Mouse (Mus musculus) embryonic facial prominence, embryonic 15.5 days (tissue): ENCODE results near the gene Col4a4. TPM values are rescaled to one million over a fixed set of nuclear protein-coding genes. Genes with fewer than 3 reads are reported as not detected.

Source experiments
- ATAC-seq: fragments of 200-750 bp; cut with Nextera tagmentation; 2 replicates; pipeline ENCODE4 v1.8.0; 2017; ENCODE audit warnings: low read depth, moderate TSS enrichment; ENCODE audit not compliant: insufficient number of reproducible peaks, low FRiP score, low TSS enrichment
- H3K27ac ChIP-seq: fragments of 300-500 bp; sonication (generic); replicated peaks from 2 replicates; pipeline ENCODE4 v1.5.1; 2015; ENCODE audit warnings: mild to moderate bottlenecking, inconsistent platforms
- H3K27me3 ChIP-seq: fragments of 300-500 bp; sonication (generic); 2 replicates; pipeline ENCODE4 v1.6.1; 2015; ENCODE audit warnings: inconsistent platforms
- H3K36me3 ChIP-seq: fragments of 300-500 bp; sonication (generic); 2 replicates; pipeline ENCODE4 v1.6.1; 2015; ENCODE audit warnings: mild to moderate bottlenecking, inconsistent platforms
- H3K4me1 ChIP-seq: fragments of 300-500 bp; sonication (generic); 2 replicates; pipeline ENCODE4 v1.6.1; 2015; ENCODE audit warnings: inconsistent platforms
- H3K4me2 ChIP-seq: fragments of 300-500 bp; sonication (generic); replicated peaks from 2 replicates; pipeline ENCODE4 v1.6.1; 2015; ENCODE audit warnings: mild to moderate bottlenecking, inconsistent platforms
- H3K4me3 ChIP-seq: fragments of 300-500 bp; sonication (generic); replicated peaks from 2 replicates; pipeline ENCODE4 v1.5.1; 2015; ENCODE audit warnings: mild to moderate bottlenecking, inconsistent platforms
- H3K9ac ChIP-seq: fragments of 300-500 bp; sonication (generic); 2 replicates; pipeline ENCODE4 v1.6.1; 2015; ENCODE audit warnings: inconsistent platforms
- H3K9me3 ChIP-seq: fragments of 300-500 bp; sonication (generic); replicated peaks from 2 replicates; pipeline ENCODE4 v1.6.1; 2016; ENCODE audit warnings: inconsistent platforms
- WGBS: fragments of 180-500 bp; shearing (Covaris S2); methylation state at CpG from one replicate; pipeline ENCODE4 v1.1.7; 2015; 5-methylcytosine and 5-hydroxymethylcytosine counted together
- polyA plus RNA-seq: library from polyadenylated mRNA; unstranded; fragments of >200 nt; fragmentation: Nextera tagmentation; extraction: Ambion mirVana; gene quantifications from 2 replicates; pipeline ENCODE4 v1.2.1, GENCODE M21; 2015

Col4a4 gene
- 0.09 and 0.14 TPM in 2 replicates for polyA plus RNA-seq

- H3K36me3 ChIP-seq: no peaks in the 10 kb centered on the region
- H3K9me3 ChIP-seq: no peaks in the 10 kb centered on the region
- H3K27me3 ChIP-seq: peaks cover 18% of the 10 kb centered on the region
- H3K27ac ChIP-seq: no peak within 1 kb of the TSS
- H3K9ac ChIP-seq: 0 out of 2 replicates have a peak within 1 kb of the TSS, but pooled peaks have one; percentile 3
- peak within 1 kb of the TSS; percentile 31 for H3K4me3 ChIP-seq
- peak within 1 kb of the TSS; percentile 54 for H3K4me2 ChIP-seq
- peaks cover 10% of the 10 kb centered on the region for H3K4me1 ChIP-seq
- 4% methylated on average over 34 of the region's 34 CpGs for WGBS
- ATAC-seq: no peak; the same call in 1 of the 2 replicates
Measured at GRCm38 (mm10) chr1:82586713-82587399, at the start of gene Col4a4, which contains the start of gene Col4a3. Gene Col4a4 (minus strand): TSS chr1:82586849. Gene Col4a3 (plus strand): TSS chr1:82586921.

DNA sequence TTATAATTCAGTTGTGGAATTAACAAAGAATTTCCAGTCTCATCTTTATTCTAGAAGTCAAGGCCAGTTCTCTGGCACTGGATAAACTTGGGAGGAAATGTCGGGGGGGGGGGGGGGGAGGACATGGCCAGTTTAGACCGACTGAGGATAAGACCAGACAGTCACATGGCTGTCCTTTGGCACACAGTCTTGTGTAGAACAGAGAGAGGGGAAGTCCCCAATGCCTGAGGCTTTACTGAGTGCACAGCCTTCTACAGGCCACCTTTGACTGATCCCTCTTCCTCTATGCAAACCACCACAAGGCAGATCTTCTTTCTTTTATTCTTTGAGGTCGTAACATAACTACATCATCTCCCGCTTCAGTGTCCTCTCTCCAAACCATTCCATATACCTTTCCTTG, 49.7 kb upstream of the Col4a4 start:
- Histone ChIP-seq H3K9me3 (no peaks in the 10 kb centered on the region), H3K4me2 (no peak overlapping the region), H3K9ac (no peak overlapping the region), H3K27me3 (no peaks in the 10 kb centered on the region), H3K4me3 (no peak overlapping the region), H3K36me3 (no peaks in the 10 kb centered on the region), H3K27ac (no peak overlapping the region), H3K4me1 (no peaks in the 10 kb centered on the region)
- ATAC-seq: no peak; the same call in 1 of the 2 replicates
- 71% methylated on average over 4 of the region's 4 CpGs for WGBS

DNA sequence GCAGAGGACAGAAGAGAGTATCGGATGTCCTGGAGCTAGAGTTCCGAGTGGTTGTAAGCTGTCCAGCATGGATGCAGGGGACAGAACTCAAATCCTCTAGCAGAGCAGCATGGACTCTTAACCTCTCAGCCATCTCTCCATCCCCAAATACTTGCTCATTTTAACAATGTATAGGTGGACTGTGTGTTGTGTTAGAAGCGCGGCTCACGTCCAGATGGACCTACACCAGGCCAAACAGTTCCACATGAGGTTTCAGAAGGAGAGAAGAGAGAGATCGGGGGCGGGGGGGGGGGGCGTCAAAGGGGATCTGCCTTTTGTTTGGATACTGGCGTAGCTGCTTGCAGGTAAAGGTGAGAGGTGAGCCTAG, 48.6 kb upstream of the Col4a4 start:
- ATAC-seq: no peak
- Histone ChIP-seq H3K9me3 (no peaks in the 10 kb centered on the region), H3K4me1 (no peaks in the 10 kb centered on the region), H3K27me3 (no peaks in the 10 kb centered on the region), H3K4me3 (no peak overlapping the region), H3K27ac (no peak overlapping the region), H3K4me2 (no peak overlapping the region), H3K36me3 (no peaks in the 10 kb centered on the region), H3K9ac (no peak overlapping the region)
- WGBS: 92% methylated on average over 9 of the region's 9 CpGs

DNA sequence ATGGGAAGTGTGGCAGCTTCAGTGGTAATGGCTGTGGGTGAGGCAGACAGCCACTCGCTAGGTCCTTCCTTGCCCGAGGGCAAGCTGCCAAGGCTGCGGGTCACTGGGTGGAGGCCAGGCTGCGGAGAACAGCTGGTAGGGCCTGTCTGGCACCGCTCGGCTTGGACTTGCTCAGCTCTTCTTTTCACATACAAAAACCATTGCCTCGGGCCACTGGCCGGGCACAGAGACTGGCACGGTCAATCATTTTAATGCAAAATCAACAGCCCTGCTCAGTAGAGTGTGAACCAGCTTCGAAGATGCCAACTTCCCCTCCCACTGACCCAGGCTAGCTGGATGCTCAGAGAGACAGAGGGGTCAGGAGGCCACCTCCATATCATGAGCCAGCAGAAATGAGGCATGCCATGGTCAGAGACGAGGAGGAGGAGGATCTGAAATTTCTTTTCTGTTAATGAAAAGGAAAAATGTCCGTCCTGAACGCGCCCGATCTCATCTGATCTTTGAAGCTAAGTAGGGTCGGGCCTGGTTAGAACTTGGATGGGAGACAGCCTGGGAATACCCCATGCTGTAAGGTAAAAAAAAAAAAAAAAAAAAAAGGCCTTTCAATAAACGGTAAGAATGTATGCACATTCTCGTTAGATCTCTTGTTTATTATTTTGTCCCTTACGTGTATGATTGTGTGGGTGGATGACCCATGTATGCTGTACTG, 48.0 kb upstream of the Col4a4 start:
- no peaks in the 10 kb centered on the region for H3K27me3 ChIP-seq
- no peak overlapping the region for H3K4me3 ChIP-seq
- WGBS: 67% methylated on average over 19 of the region's 19 CpGs
- H3K9me3 ChIP-seq: no peaks in the 10 kb centered on the region
- H3K4me1 ChIP-seq: no peaks in the 10 kb centered on the region
- H3K4me2 ChIP-seq: no peak overlapping the region
- no peaks in the 10 kb centered on the region for H3K36me3 ChIP-seq
- ATAC-seq: peak; percentile 43; the same call in 1 of the 2 replicates
- H3K27ac ChIP-seq: no peak overlapping the region
- no peak overlapping the region for H3K9ac ChIP-seq

DNA sequence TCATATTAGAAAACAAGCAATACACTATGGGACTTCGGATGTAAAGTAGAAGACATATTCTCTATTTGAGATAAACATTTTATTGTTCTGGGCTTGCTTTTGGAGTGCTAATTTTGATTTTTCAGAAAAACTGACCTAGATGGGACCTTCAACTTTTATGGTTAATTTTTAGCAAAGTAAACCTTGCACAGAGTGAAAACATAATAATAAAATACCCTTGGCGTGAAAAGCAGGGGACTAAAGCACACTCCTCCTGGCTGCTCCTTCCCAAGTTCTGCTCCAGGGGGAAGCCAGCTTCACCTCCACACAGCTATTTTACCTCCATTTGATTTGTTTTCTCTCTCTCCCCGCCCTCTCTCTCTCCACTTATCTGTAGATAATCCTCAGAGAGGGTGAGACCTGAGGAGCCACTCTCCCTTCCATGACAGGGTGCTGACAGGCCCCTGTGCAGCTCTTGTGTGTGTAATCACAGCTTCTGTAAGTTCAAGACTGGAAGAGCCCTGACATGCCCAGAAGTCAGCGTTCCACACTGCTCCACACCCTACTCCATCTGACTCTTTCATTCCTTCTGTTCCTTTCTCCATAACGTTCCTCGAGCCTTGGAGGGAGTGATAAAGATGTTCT, 44.6 kb upstream of the Col4a4 start:
- no peak for ATAC-seq
- Histone ChIP-seq H3K4me3 (no peak overlapping the region), H3K27me3 (no peaks in the 10 kb centered on the region), H3K36me3 (no peaks in the 10 kb centered on the region), H3K9me3 (no peaks in the 10 kb centered on the region), H3K4me1 (no peaks in the 10 kb centered on the region), H3K9ac (no peak overlapping the region), H3K4me2 (no peak overlapping the region), H3K27ac (no peak overlapping the region)
- WGBS: 65% methylated on average over 6 of the region's 6 CpGs

DNA sequence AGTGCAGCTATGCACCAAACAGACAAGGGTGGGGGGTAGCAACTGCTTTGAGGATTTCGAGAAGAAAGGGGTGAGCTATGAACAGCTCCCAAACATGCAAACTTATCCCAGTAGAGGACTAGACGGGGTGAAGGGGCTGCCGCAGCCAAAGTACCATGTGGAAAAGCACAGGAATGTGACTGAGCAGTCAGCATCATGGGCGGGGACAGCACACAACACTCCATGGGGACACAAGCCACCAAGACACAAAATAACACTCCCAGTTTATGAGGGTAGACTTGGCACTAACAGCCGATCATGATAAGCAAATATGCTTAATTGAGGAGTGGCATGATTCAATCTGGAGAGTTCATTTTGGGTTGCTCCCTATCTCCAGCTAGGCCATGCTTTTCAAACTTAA, 42.8 kb upstream of the Col4a4 start:
- Histone ChIP-seq H3K27ac (no peak overlapping the region), H3K4me2 (no peak overlapping the region), H3K4me1 (no peaks in the 10 kb centered on the region), H3K36me3 (no peaks in the 10 kb centered on the region), H3K27me3 (no peaks in the 10 kb centered on the region), H3K9me3 (no peaks in the 10 kb centered on the region), H3K9ac (no peak overlapping the region), H3K4me3 (no peak overlapping the region)
- ATAC-seq: no peak
- 75% methylated on average over 5 of the region's 5 CpGs for WGBS

GRCm38 (mm10) chr1:82627652-82628051, 41.0 kb upstream of the Col4a4 start:
- 79% methylated on average over 4 of the region's 4 CpGs for WGBS
- H3K27ac ChIP-seq: no peak overlapping the region
- no peaks in the 10 kb centered on the region for H3K36me3 ChIP-seq
- H3K27me3 ChIP-seq: no peaks in the 10 kb centered on the region
- no peak overlapping the region for H3K4me3 ChIP-seq
- no peak for ATAC-seq
- H3K4me1 ChIP-seq: no peaks in the 10 kb centered on the region
- H3K4me2 ChIP-seq: no peak overlapping the region
- H3K9me3 ChIP-seq: no peaks in the 10 kb centered on the region
- no peak overlapping the region for H3K9ac ChIP-seq

DNA sequence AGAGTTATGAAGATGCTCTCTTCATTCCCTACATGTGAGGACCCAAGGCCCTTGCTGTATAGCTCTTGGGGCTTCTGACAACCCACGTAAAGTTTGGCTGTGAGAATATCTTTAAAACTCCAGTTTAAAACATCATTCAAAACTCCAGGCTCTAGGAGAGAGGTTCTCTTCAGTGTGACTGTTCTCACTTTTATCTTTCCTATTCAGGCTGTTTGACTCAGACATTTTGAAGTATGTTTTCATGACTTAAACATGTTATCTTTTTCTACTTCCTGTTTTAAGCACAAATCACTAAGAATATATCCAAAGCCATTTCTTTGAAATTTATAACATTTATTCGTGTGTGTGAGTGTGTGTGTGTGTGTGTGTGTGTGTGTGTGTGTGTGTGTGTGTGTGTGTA, 38.8 kb upstream of the Col4a4 start:
- no peak for ATAC-seq
- no peak overlapping the region for H3K4me3 ChIP-seq
- no peaks in the 10 kb centered on the region for H3K4me1 ChIP-seq

DNA sequence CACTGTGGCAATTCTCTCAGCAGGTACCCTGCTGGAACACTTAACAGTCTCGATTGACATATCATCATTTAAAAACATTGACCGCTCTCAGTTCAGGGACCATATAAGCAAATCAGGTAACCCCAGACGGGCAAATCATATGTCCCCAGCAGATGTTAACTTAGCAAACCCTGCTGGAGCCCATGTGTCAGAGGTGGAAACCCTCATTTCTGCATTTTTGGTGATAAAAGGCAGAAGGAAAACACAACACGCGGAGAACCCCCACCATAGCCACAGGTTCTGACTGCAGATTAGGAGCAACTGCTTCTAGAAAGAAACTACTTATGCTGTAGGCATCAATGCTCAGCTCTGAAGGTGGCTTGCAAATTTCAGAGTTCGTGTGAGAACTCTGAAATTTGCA, 38.3 kb upstream of the Col4a4 start:
- no peak overlapping the region for H3K9ac ChIP-seq
- H3K36me3 ChIP-seq: no peaks in the 10 kb centered on the region
- WGBS: 74% methylated on average over 6 of the region's 6 CpGs
- H3K4me1 ChIP-seq: no peaks in the 10 kb centered on the region
- H3K4me3 ChIP-seq: no peak overlapping the region
- no peak overlapping the region for H3K4me2 ChIP-seq
- H3K9me3 ChIP-seq: no peaks in the 10 kb centered on the region
- H3K27me3 ChIP-seq: no peaks in the 10 kb centered on the region
- no peak for ATAC-seq
- no peak overlapping the region for H3K27ac ChIP-seq

More for the DNA sequence above, 38.8 kb upstream of the Col4a4 start:
- no peak overlapping the region for H3K27ac ChIP-seq
- WGBS: 70% methylated on average over 2 of the region's 2 CpGs
- no peak overlapping the region for H3K4me2 ChIP-seq
- no peak overlapping the region for H3K9ac ChIP-seq
- no peaks in the 10 kb centered on the region for H3K27me3 ChIP-seq
- H3K36me3 ChIP-seq: no peaks in the 10 kb centered on the region
- H3K9me3 ChIP-seq: no peaks in the 10 kb centered on the region

DNA sequence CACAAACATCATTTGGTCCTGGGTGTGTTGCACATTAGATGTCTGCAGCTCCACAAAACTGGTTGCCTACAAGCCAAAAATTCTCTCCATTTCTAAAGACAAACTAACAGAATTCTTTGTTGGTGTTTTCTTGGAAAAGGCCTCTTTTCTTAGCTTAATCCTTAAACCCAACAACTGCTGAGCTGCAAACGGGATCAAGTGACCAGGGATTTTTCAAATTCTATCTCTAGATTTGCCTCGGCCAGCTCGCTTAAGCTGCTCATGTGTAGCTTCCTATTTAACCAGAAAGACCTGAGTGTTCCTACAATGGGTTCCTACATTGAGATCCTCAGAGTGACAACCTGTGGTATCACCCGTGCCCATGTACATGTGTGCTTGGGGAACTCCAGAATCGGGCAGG, 33.3 kb upstream of the Col4a4 start:
- ATAC-seq: no peak
- 81% methylated on average over 5 of the region's 5 CpGs for WGBS
- no peak overlapping the region for H3K27ac ChIP-seq
- no peak overlapping the region for H3K9ac ChIP-seq
- H3K27me3 ChIP-seq: no peaks in the 10 kb centered on the region
- no peak overlapping the region for H3K4me2 ChIP-seq
- H3K4me1 ChIP-seq: no peaks in the 10 kb centered on the region
- no peaks in the 10 kb centered on the region for H3K9me3 ChIP-seq
- no peaks in the 10 kb centered on the region for H3K36me3 ChIP-seq
- H3K4me3 ChIP-seq: no peak overlapping the region

- Histone ChIP-seq H3K9me3 (no peaks in the 10 kb centered on the region), H3K4me2 (no peak overlapping the region), H3K36me3 (no peaks in the 10 kb centered on the region), H3K9ac (no peak overlapping the region), H3K4me3 (no peak overlapping the region), H3K4me1 (no peaks in the 10 kb centered on the region), H3K27me3 (no peaks in the 10 kb centered on the region), H3K27ac (no peak overlapping the region)
- ATAC-seq: no peak
- 73% methylated on average over 5 of the region's 5 CpGs for WGBS
Measured at GRCm38 (mm10) chr1:82618592-82618991, 31.9 kb upstream of the Col4a4 start.
